Mouse (Mus musculus) heart, postnatal 0 days (tissue): ENCODE data around the gene Cacna2d2.

Source experiments
- CTCF ChIP-seq: IDR thresholded peaks from 2 replicates; pipeline ENCODE4 v1.5.1; 2016; ENCODE audit warnings: antibody characterized with exemption, control low read depth, low read depth
- EP300 ChIP-seq: IDR thresholded peaks from 2 replicates; pipeline ENCODE4 v1.6.1; 2016; ENCODE audit warnings: antibody characterized with exemption, low read depth

DNA sequence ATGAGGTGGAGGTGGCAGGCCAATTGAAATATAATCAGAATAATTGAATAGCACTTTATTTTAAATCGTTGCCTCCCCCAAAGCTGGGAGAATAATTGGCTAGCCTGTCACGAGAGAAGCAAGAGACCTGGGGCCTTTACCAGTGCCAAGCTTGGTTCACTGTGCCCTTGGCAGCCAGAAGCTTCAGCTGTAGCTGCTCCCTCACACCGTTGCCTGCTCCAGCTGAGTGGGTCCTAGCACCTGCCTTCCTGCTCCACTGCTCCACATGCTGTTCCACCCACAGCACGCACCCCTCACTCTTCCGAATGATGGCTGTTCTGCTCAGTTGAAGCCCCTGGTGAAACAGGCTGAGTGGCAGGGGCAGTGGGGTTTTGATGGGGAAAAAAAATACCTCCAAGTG lies 21.5 kb downstream of the Cacna2d2 start:
- TF ChIP-seq EP300 (no peak), CTCF (no peak)
